9 mouse cellular contexts compared by ENCODE assay signal in genomic region chr17:24544613-24545012, GRCm38 (mm10). TPM values are rescaled to one million over a fixed set of nuclear protein-coding genes. Genes with fewer than 3 reads are reported as not detected.
DNase-seq lines count a peak whose midpoint lies in the region; ATAC-seq lines count a peak whose summit lies in the region.
"Had no signal": no experiment of that assay in that cellular context is flagged by ENCODE, and none has a peak within 500 bp of the region (broad histone marks: within the 10 kb centered on the region; RNA-seq: fewer than 3 reads in every experiment).

No protein-coding gene starts in this region.

- no peaks in the 10 kb centered on the region for H3K9me3 ChIP-seq in heart, embryonic 14.5 days (ENCODE audit: control insufficient read depth, low read length)
- no peaks in the 10 kb centered on the region for H3K9me3 ChIP-seq in forebrain, embryonic 16.5 days (ENCODE audit: control insufficient read depth, low read length)
- H3K9me3 ChIP-seq in midbrain, embryonic 13.5 days = no peaks in the 10 kb centered on the region

- DNase-seq in heart, postnatal 14 days = no peak
- DNase-seq in R1 (ENCODE audit: low read depth, low spot score) = peak; percentile 57
- DNase-seq in left cerebral cortex, adult 11 months (ENCODE audit: low spot score) = no peak
- no peak for DNase-seq in spleen, postnatal 14 days (ENCODE audit: low spot score in 2 of 2)
- no peak for DNase-seq in kidney, adult 18-20 months
- DNase-seq: kidney, adult 2 months had no signal

- no peak overlapping the region for H3K4me3 ChIP-seq in heart, embryonic 14.5 days (ENCODE audit: control insufficient read depth in 1 of 2, insufficient read depth in 1 of 2, low read depth in 1 of 2, low read length in 2 of 2)
- no peak overlapping the region for H3K4me3 ChIP-seq in forebrain, embryonic 16.5 days (replicated peaks; ENCODE audit: low read length)
- H3K4me3 ChIP-seq in midbrain, embryonic 13.5 days (replicated peaks) = no peak overlapping the region; the same call in 1 of the 2 replicates

- no peaks in the 10 kb centered on the region for H3K36me3 ChIP-seq in heart, embryonic 14.5 days (ENCODE audit: control insufficient read depth, insufficient read depth, low read length)
- no peaks in the 10 kb centered on the region for H3K36me3 ChIP-seq in forebrain, embryonic 16.5 days (ENCODE audit: control insufficient read depth, insufficient read depth)
- H3K36me3 ChIP-seq in midbrain, embryonic 13.5 days = no peaks in the 10 kb centered on the region

- no peak for ATAC-seq in heart, embryonic 14.5 days (ENCODE audit: insufficient number of reproducible peaks, insufficient read depth, low FRiP score, low read depth)
- ATAC-seq in forebrain, embryonic 16.5 days = peak; percentile 36; the same call in 1 of the 2 replicates
- no peak for ATAC-seq in midbrain, embryonic 13.5 days

- no peaks in the 10 kb centered on the region for H3K27me3 ChIP-seq in heart, embryonic 14.5 days (ENCODE audit: control insufficient read depth, insufficient read depth, low read length)
- H3K27me3 ChIP-seq in forebrain, embryonic 16.5 days (replicated peaks; ENCODE audit: control insufficient read depth, insufficient read depth, low read length) = peaks cover 6% of the 10 kb centered on the region; the same call in 1 of the 2 replicates
- H3K27me3 ChIP-seq in midbrain, embryonic 13.5 days = peaks cover 15% of the 10 kb centered on the region

- WGBS in heart, embryonic 14.5 days = 17% methylated on average over 12 of the region's 12 CpGs
- 18% methylated on average over 12 of the region's 12 CpGs for WGBS in forebrain, embryonic 16.5 days
- WGBS in midbrain, embryonic 13.5 days = 24% methylated on average over 12 of the region's 12 CpGs

- H3K27ac ChIP-seq in heart, embryonic 14.5 days (replicated peaks in 1 of 2; ENCODE audit: control insufficient read depth in 1 of 2, insufficient read depth in 1 of 2, low read depth in 2 of 2, low read length in 2 of 2) = no peak overlapping the region
- H3K27ac ChIP-seq in forebrain, embryonic 16.5 days (ENCODE audit: low read length) = no peak overlapping the region
- no peak overlapping the region for H3K27ac ChIP-seq in midbrain, embryonic 13.5 days

- no peak overlapping the region for H3K9ac ChIP-seq in heart, embryonic 14.5 days (ENCODE audit: low read length)
- 0 out of 2 replicates have a peak overlapping the region, but pooled peaks have one; percentile 25 for H3K9ac ChIP-seq in forebrain, embryonic 16.5 days (replicated peaks; ENCODE audit: low read depth, low read length)
- peak overlapping the region; percentile 20; the same call in 1 of the 2 replicates for H3K9ac ChIP-seq in midbrain, embryonic 13.5 days (replicated peaks)

- intact Hi-C loops in heart, postnatal 14 days (cut with DNase I) = loop anchor here (5.0 kb wide), 1 partner anchor 43 kb away; no protein-coding TSS in a partner anchor

- peak overlapping the region; percentile 24 for H3K4me2 ChIP-seq in heart, embryonic 14.5 days (ENCODE audit: low read length)
- no peak overlapping the region for H3K4me2 ChIP-seq in forebrain, embryonic 16.5 days (ENCODE audit: low read length)
- H3K4me2 ChIP-seq in midbrain, embryonic 13.5 days (replicated peaks) = peak overlapping the region; percentile 36

- H3K4me1 ChIP-seq in heart, embryonic 14.5 days (ENCODE audit: control insufficient read depth in 2 of 2, insufficient read depth in 2 of 2, low read length in 2 of 2) = peaks cover 2 to 8% of the 10 kb centered on the region in 2 experiments; a peak in 1 of 4 replicates
- H3K4me1 ChIP-seq in forebrain, embryonic 16.5 days (replicated peaks; ENCODE audit: control insufficient read depth, insufficient read depth, low read length) = peaks cover 11% of the 10 kb centered on the region; the same call in 1 of the 2 replicates
- H3K4me1 ChIP-seq in midbrain, embryonic 13.5 days (replicated peaks) = peaks cover 15% of the 10 kb centered on the region

RNA-seq across cellular contexts. Expression of gene Pkd1, which starts 5.0 kb away (rescaled TPM):
- 16.8 and 18.0 TPM in 2 replicates for polyA plus RNA-seq in heart, embryonic 14.5 days (2014; fragmentation: Nextera tagmentation; extraction: Ambion mirVana)
- total RNA-seq in heart, postnatal 14 days (2021) = 10 to 100 TPM; 58.0 to 63.2 TPM
- polyA plus RNA-seq in forebrain, embryonic 16.5 days (2015; fragmentation: Nextera tagmentation; extraction: Ambion mirVana) = 18.3 and 27.6 TPM in 2 replicates
- polyA plus RNA-seq in midbrain, embryonic 13.5 days (2015; fragmentation: Nextera tagmentation; extraction: Ambion mirVana) = 17.7 and 19.4 TPM in 2 replicates

RNA-seq across cellular contexts. Expression of gene Rab26, which starts 10.6 kb away (rescaled TPM):
- 1.7 and 1.9 TPM in 2 replicates for polyA plus RNA-seq in heart, embryonic 14.5 days (2014; fragmentation: Nextera tagmentation; extraction: Ambion mirVana)
- under 1 TPM; 0.19 to 0.34 TPM for total RNA-seq in heart, postnatal 14 days (2021)
- polyA plus RNA-seq in forebrain, embryonic 16.5 days (2015; fragmentation: Nextera tagmentation; extraction: Ambion mirVana) = 6.8 and 10.9 TPM in 2 replicates
- polyA plus RNA-seq in midbrain, embryonic 13.5 days (2015; fragmentation: Nextera tagmentation; extraction: Ambion mirVana) = 2.9 TPM in 2 replicates

RNA-seq across cellular contexts. Expression of gene Traf7, which starts 16.9 kb away (rescaled TPM):
- 68.8 and 74.4 TPM in 2 replicates for polyA plus RNA-seq in heart, embryonic 14.5 days (2014; fragmentation: Nextera tagmentation; extraction: Ambion mirVana)
- 10 to 100 TPM; 57.2 to 65.5 TPM for total RNA-seq in heart, postnatal 14 days (2021)
- 108 and 121 TPM in 2 replicates for polyA plus RNA-seq in forebrain, embryonic 16.5 days (2015; fragmentation: Nextera tagmentation; extraction: Ambion mirVana)
- polyA plus RNA-seq in midbrain, embryonic 13.5 days (2015; fragmentation: Nextera tagmentation; extraction: Ambion mirVana) = 97.3 and 106 TPM in 2 replicates

RNA-seq across cellular contexts. Expression of gene Caskin1, which starts 56.2 kb away (rescaled TPM):
- 0.26 and 0.62 TPM in 2 replicates for polyA plus RNA-seq in heart, embryonic 14.5 days (2014; fragmentation: Nextera tagmentation; extraction: Ambion mirVana)
- under 1 TPM; 0.10 to 0.43 TPM for total RNA-seq in heart, postnatal 14 days (2021)
- polyA plus RNA-seq in forebrain, embryonic 16.5 days (2015; fragmentation: Nextera tagmentation; extraction: Ambion mirVana) = 18.8 and 30.4 TPM in 2 replicates
- polyA plus RNA-seq in midbrain, embryonic 13.5 days (2015; fragmentation: Nextera tagmentation; extraction: Ambion mirVana) = 24.7 and 29.1 TPM in 2 replicates
